In genomic region chr2:164822636-164823165, GRCm38 (mm10) we compare ENCODE assay signal across 8 mouse cellular contexts. TPM values are rescaled to one million over a fixed set of nuclear protein-coding genes. Genes with fewer than 3 reads are reported as not detected.
A peak's percentile ranks its signal among the peaks of the same experiment; 100 is the strongest.
DNase-seq lines count a peak whose midpoint lies in the region; ATAC-seq and TF ChIP-seq lines count a peak whose summit lies in the region.

Gene Zswim1 (plus strand): TSS chr2:164822686.

- H3K9ac ChIP-seq in hindbrain, postnatal 0 days (replicated peaks; ENCODE audit: low read length): peak within 1 kb of the TSS; percentile 61

- peak within 1 kb of the TSS; percentile 88 for H3K27ac ChIP-seq in gastrocnemius, adult 2 months
- H3K27ac ChIP-seq in hindbrain, postnatal 0 days: peak within 1 kb of the TSS; percentile 95
- peak within 1 kb of the TSS; percentile 96 for H3K27ac ChIP-seq in left cerebral cortex, adult 2 months

- intact Hi-C loops in gastrocnemius, adult 2 months (cut with DNase I): loop anchor here (2.0 kb wide), 1 partner anchor 16 kb away; no protein-coding TSS in a partner anchor
- intact Hi-C loops in left cerebral cortex, adult 2 months (cut with DNase I): loop anchor here (2.0 kb wide), 1 partner anchor 18 kb away; the partner anchor contains the start of genes Acot8 and Zswim3

- no peaks in the 10 kb centered on the region for H3K4me1 ChIP-seq in hindbrain, postnatal 0 days (ENCODE audit: insufficient read depth, low read length)

- H3K36me3 ChIP-seq in hindbrain, postnatal 0 days (ENCODE audit: insufficient read depth, low read length): peaks cover 18% of the 10 kb centered on the region; the same call in 1 of the 2 replicates

- H3K9me3 ChIP-seq in hindbrain, postnatal 0 days (ENCODE audit: low read length): no peaks in the 10 kb centered on the region

- WGBS in hindbrain, postnatal 0 days: under 1% methylated on average over 32 of the region's 32 CpGs

- TF ChIP-seq CTCF in gastrocnemius, adult 2 months (IDR thresholded peaks at IDR 0.05): no peak; the same call in 1 of the 2 replicates
- 0 out of 2 replicates have a peak, but pooled peaks have one; percentile 1 for TF ChIP-seq CTCF in hindbrain, postnatal 0 days (IDR thresholded peaks at IDR 0.05; ENCODE audit: low read depth)
- TF ChIP-seq CTCF in left cerebral cortex, adult 2 months (IDR thresholded peaks at IDR 0.05): no peak; the same call in 1 of the 2 replicates

- peak within 1 kb of the TSS; percentile 92 for H3K4me3 ChIP-seq in gastrocnemius, adult 2 months
- H3K4me3 ChIP-seq in hindbrain, postnatal 0 days (ENCODE audit: low read length): peak within 1 kb of the TSS; percentile 59
- H3K4me3 ChIP-seq in left cerebral cortex, adult 2 months: peak within 1 kb of the TSS; percentile 68

- no peaks in the 10 kb centered on the region for H3K27me3 ChIP-seq in hindbrain, postnatal 0 days (ENCODE audit: insufficient read depth, low read length)

- DNase-seq in ZHBTc4 (ENCODE audit: low read depth, low spot score): peak; percentile 99
- peak; percentile 99 for DNase-seq in gastrocnemius, adult 2 months
- DNase-seq in hindbrain, postnatal 0 days (ENCODE audit: low spot score): peak; percentile 99
- peak; percentile 100 for DNase-seq in left cerebral cortex, adult 2 months (ENCODE audit: extremely low spot score in 1 of 2, low spot score in 2 of 2)
- peak; percentile 100 for DNase-seq in right cerebral cortex, adult 2 months (ENCODE audit: low spot score in 2 of 2)
- peak; percentile 100 for DNase-seq in urinary bladder, postnatal 14 days (ENCODE audit: low spot score)

- peak; percentile 99 for ATAC-seq in common myeloid progenitor, adult 5-6 weeks (replicated peaks; ENCODE audit: low read depth, poor library complexity, severe bottlenecking)
- peak; percentile 99 for ATAC-seq in hindbrain, postnatal 0 days
- ATAC-seq in megakaryocyte, adult 5-6 weeks (ENCODE audit: poor library complexity, severe bottlenecking): peak; percentile 99

- H3K4me2 ChIP-seq in hindbrain, postnatal 0 days (ENCODE audit: low read depth, low read length): peak within 1 kb of the TSS; percentile 62

RNA-seq across cellular contexts. Expression of gene Zswim1, which starts in this region (rescaled TPM):
- total RNA-seq in common myeloid progenitor, adult 5-6 weeks (2017): 3.5 and 5.4 TPM in 2 replicates
- total RNA-seq in gastrocnemius, adult 2 months (2021): 1 to 10 TPM; 4.6 to 4.9 TPM
- 23.9 and 24.6 TPM in 2 replicates for total RNA-seq in hindbrain, postnatal 0 days (2014; rRNA removed)
- polyA plus RNA-seq in hindbrain, postnatal 0 days (2015; fragmentation: Nextera tagmentation; extraction: Ambion mirVana): 26.5 and 29.0 TPM in 2 replicates
- 10 to 100 TPM; 21.7 to 22.7 TPM for total RNA-seq in left cerebral cortex, adult 2 months (2021)
- total RNA-seq in megakaryocyte, adult 5-6 weeks (2015): 5.7 and 6.4 TPM in 2 replicates
- total RNA-seq in megakaryocyte, adult 5-6 weeks (2017): 2.9 TPM in 2 replicates

Comparison
In these comparisons a context has a peak if more than half of its experiments do, and no peak if none do; other contexts are left out.
1. Peak in every context shown above with its lines: DNase-seq, ATAC-seq, H3K4me3 ChIP-seq and H3K27ac ChIP-seq.